Mouse (Mus musculus) midbrain, embryonic 15.5 days (tissue): ENCODE results near the gene 1700092M07Rik. TPM values are rescaled to one million over a fixed set of nuclear protein-coding genes. Genes with fewer than 3 reads are reported as not detected.
A peak's percentile ranks its signal among the peaks of the same experiment; 100 is the strongest.

ENCODE experiments used
- ATAC-seq: fragments of 200-750 bp; cut with Nextera tagmentation; replicated peaks from 2 replicates; pipeline ENCODE4 v1.8.0; 2017; ENCODE audit warnings: moderate TSS enrichment
- H3K27ac ChIP-seq: fragments of 300-500 bp; sonication (generic); 2 replicates; pipeline ENCODE4 v1.5.1; 2015; ENCODE audit warnings: mild to moderate bottlenecking, inconsistent platforms
- H3K27me3 ChIP-seq: fragments of 300-500 bp; sonication (generic); replicated peaks from 2 replicates; pipeline ENCODE4 v1.6.1; 2015; ENCODE audit warnings: inconsistent platforms
- H3K36me3 ChIP-seq: fragments of 300-500 bp; sonication (generic); replicated peaks from 2 replicates; pipeline ENCODE4 v1.6.1; 2015; ENCODE audit warnings: inconsistent platforms
- H3K4me1 ChIP-seq: fragments of 300-500 bp; sonication (generic); 2 replicates; pipeline ENCODE4 v1.6.1; 2015; ENCODE audit warnings: inconsistent platforms
- H3K4me2 ChIP-seq: fragments of 300-500 bp; sonication (generic); 2 replicates; pipeline ENCODE4 v1.6.1; 2015; ENCODE audit warnings: inconsistent platforms, mild to moderate bottlenecking, moderate library complexity
- H3K4me3 ChIP-seq: fragments of 300-500 bp; sonication (generic); 2 replicates; pipeline ENCODE4 v1.5.1; 2015; ENCODE audit warnings: mild to moderate bottlenecking, inconsistent platforms
- H3K9ac ChIP-seq: fragments of 300-500 bp; sonication (generic); 2 replicates; pipeline ENCODE4 v1.6.1; 2015; ENCODE audit warnings: mild to moderate bottlenecking, inconsistent platforms
- H3K9me3 ChIP-seq: fragments of 300-500 bp; sonication (generic); 2 replicates; pipeline ENCODE4 v1.6.1; 2016; ENCODE audit warnings: inconsistent platforms
- WGBS: fragments of 180-500 bp; shearing (Covaris S2); methylation state at CpG from one replicate; pipeline ENCODE4 v1.1.7; 2015; ENCODE audit warnings: mixed read lengths; 5-methylcytosine and 5-hydroxymethylcytosine counted together
- microRNA-seq: library from miRNA; unstranded; fragments of <30 nt; microRNA quantifications from one replicate; pipeline ENCODE4, GENCODE M21; 2016
- polyA plus RNA-seq: library from polyadenylated mRNA; unstranded; fragments of >200 nt; fragmentation: Nextera tagmentation; extraction: Ambion mirVana; gene quantifications from 2 replicates; pipeline ENCODE4 v1.2.1, GENCODE M21; 2015

1700092M07Rik gene
- polyA plus RNA-seq, 1 experiment from 2014 or later, result 1.7 TPM

DNA sequence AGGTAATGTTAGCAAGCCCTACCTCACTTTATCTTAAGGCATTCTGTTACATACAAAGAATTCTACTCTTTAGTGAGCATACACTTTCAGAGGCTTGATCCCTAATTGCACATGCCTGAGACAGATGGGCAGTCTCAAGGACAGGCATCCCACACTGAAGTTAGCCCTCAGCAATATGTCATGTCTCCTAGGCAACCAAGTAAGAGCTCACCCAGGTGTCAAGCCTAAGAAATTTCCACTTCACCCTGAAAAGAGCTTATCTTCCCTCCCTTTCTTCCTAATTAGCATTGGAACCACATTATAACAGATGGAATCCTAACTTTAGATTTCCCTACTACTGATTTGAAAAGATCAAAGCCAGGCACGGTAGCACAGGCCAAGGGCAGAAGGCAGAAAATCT lies 48.7 kb downstream of the 1700092M07Rik start:
- 31% methylated on average over 1 of the region's 1 CpGs for WGBS
- H3K27me3 ChIP-seq, result no peaks in the 10 kb centered on the region
- peaks cover 25% of the 10 kb centered on the region for H3K4me1 ChIP-seq
- H3K36me3 ChIP-seq, result peaks cover 18% of the 10 kb centered on the region
- H3K4me3 ChIP-seq, result no peak overlapping the region
- H3K9ac ChIP-seq, result 0 out of 2 replicates have a peak overlapping the region, but pooled peaks have one; percentile 17
- ATAC-seq, result no peak
- no peaks in the 10 kb centered on the region for H3K9me3 ChIP-seq
- no peak overlapping the region for H3K4me2 ChIP-seq
- peak overlapping the region; percentile 43 for H3K27ac ChIP-seq

DNA sequence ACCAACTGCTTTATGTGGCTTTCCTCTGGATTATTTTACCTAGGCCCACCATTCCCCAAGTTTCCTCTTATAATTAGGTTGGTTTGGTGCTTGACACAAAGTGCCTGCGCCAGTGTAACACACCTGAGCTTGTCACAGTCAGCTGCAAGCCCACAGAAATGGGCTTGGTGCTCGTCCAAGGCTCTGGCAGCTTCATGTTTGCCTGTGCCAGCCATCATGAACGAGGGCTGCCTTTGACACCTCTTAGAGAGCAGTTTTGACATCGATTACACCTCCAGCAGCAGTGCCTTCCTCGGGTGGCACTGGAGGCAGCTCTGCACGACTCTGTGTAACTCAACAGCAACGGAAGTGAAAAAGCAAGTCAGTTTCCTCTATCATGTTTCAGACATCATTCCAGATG lies 49.7 kb downstream of the 1700092M07Rik start:
- 83% methylated on average over 7 of the region's 7 CpGs for WGBS
- no peak for ATAC-seq
- H3K9me3 ChIP-seq, result no peaks in the 10 kb centered on the region
- H3K9ac ChIP-seq, result no peak overlapping the region
- H3K27me3 ChIP-seq, result no peaks in the 10 kb centered on the region
- no peak overlapping the region for H3K4me3 ChIP-seq
- H3K4me1 ChIP-seq, result peaks cover 19% of the 10 kb centered on the region
- H3K36me3 ChIP-seq, result peaks cover 20% of the 10 kb centered on the region
- H3K4me2 ChIP-seq, result no peak overlapping the region
- H3K27ac ChIP-seq, result no peak overlapping the region

Small RNA genes within 50 kb of the gene (microRNA-seq; reads per million reads assigned to microRNA genes)
- gene Mir6992, result not detected

Other genes starting within 250 kb of the 1700092M07Rik start
- 12.1 and 13.5 TPM in 2 replicates for gene Slc22a8, start 149.5 kb upstream of the 1700092M07Rik start, polyA plus RNA-seq
- gene Slc22a6, start 122.7 kb upstream of the 1700092M07Rik start, polyA plus RNA-seq, result 15.3 and 19.7 TPM in 2 replicates
- gene Chrm1, start 76.9 kb upstream of the 1700092M07Rik start, polyA plus RNA-seq, result 0.81 and 0.86 TPM in 2 replicates
- 165 and 174 TPM in 2 replicates for gene Slc3a2, start 17.3 kb upstream of the 1700092M07Rik start, polyA plus RNA-seq
- gene Wdr74, start 4.9 kb upstream of the 1700092M07Rik start, polyA plus RNA-seq, result 100.0 and 103 TPM in 2 replicates
- gene Stx5a, start 695 bp downstream of the 1700092M07Rik start, polyA plus RNA-seq, result 121 and 123 TPM in 2 replicates
- gene Nxf1, start 16.4 kb downstream of the 1700092M07Rik start, polyA plus RNA-seq, result 161 and 171 TPM in 2 replicates
- gene Tmem223, start 30.3 kb downstream of the 1700092M07Rik start, polyA plus RNA-seq, result 212 and 213 TPM in 2 replicates
- gene Tmem179b, start 33.7 kb downstream of the 1700092M07Rik start, polyA plus RNA-seq, result 27.1 and 31.8 TPM in 2 replicates
- gene Taf6l, start 45.7 kb downstream of the 1700092M07Rik start, polyA plus RNA-seq, result 32.6 and 34.0 TPM in 2 replicates
- gene Polr2g, start 57.9 kb downstream of the 1700092M07Rik start, polyA plus RNA-seq, result 129 and 132 TPM in 2 replicates
- 8.4 and 8.7 TPM in 2 replicates for gene Zbtb3, start 61.8 kb downstream of the 1700092M07Rik start, polyA plus RNA-seq
- 59.8 and 60.4 TPM in 2 replicates for gene Ttc9c, start 78.6 kb downstream of the 1700092M07Rik start, polyA plus RNA-seq
- 6.6 and 6.7 TPM in 2 replicates for gene Hnrnpul2, start 79.3 kb downstream of the 1700092M07Rik start, polyA plus RNA-seq
- gene AC129217.1, start 89.1 kb downstream of the 1700092M07Rik start, polyA plus RNA-seq, result not detected in 2 replicates
- gene Bscl2, start 96.7 kb downstream of the 1700092M07Rik start, polyA plus RNA-seq, result 100 and 105 TPM in 2 replicates
- 479 and 483 TPM in 2 replicates for gene Gng3, start 98.5 kb downstream of the 1700092M07Rik start, polyA plus RNA-seq
- 1.1 and 1.4 TPM in 2 replicates for gene Lrrn4cl, start 110.0 kb downstream of the 1700092M07Rik start, polyA plus RNA-seq
- 138 and 142 TPM in 2 replicates for gene Ubxn1, start 130.8 kb downstream of the 1700092M07Rik start, polyA plus RNA-seq
- gene Uqcc3, start 140.2 kb downstream of the 1700092M07Rik start, polyA plus RNA-seq, result 61.4 and 62.7 TPM in 2 replicates
- 36.5 and 37.7 TPM in 2 replicates for gene Lbhd1, start 143.0 kb downstream of the 1700092M07Rik start, polyA plus RNA-seq
- not detected in 2 replicates for gene Gm49403, start 143.2 kb downstream of the 1700092M07Rik start, polyA plus RNA-seq
- gene 1810009A15Rik, start 148.1 kb downstream of the 1700092M07Rik start, polyA plus RNA-seq, result 40.2 and 44.3 TPM in 2 replicates
- gene Gm49416, start 148.2 kb downstream of the 1700092M07Rik start, polyA plus RNA-seq, result not detected in 2 replicates
- gene Ints5, start 152.3 kb downstream of the 1700092M07Rik start, polyA plus RNA-seq, result 36.4 and 38.4 TPM in 2 replicates
- gene Ganab, start 157.4 kb downstream of the 1700092M07Rik start, polyA plus RNA-seq, result 88.8 and 90.7 TPM in 2 replicates
- gene B3gat3, start 179.7 kb downstream of the 1700092M07Rik start, polyA plus RNA-seq, result 96.1 and 96.6 TPM in 2 replicates
- gene Rom1, start 188.6 kb downstream of the 1700092M07Rik start, polyA plus RNA-seq, result 1.9 and 2.4 TPM in 2 replicates
- gene Eml3, start 188.8 kb downstream of the 1700092M07Rik start, polyA plus RNA-seq, result 10.5 and 13.4 TPM in 2 replicates
- 119 and 121 TPM in 2 replicates for gene Mta2, start 201.2 kb downstream of the 1700092M07Rik start, polyA plus RNA-seq
- gene Tut1, start 213.1 kb downstream of the 1700092M07Rik start, polyA plus RNA-seq, result 27.5 and 30.5 TPM in 2 replicates
- 287 and 295 TPM in 2 replicates for gene Eef1g, start 226.3 kb downstream of the 1700092M07Rik start, polyA plus RNA-seq
- 4.9 and 5.9 TPM in 2 replicates for gene Ahnak, start 248.6 kb downstream of the 1700092M07Rik start, polyA plus RNA-seq